Mouse (Mus musculus) hindbrain, embryonic 10.5 days (tissue): ENCODE measurements around the gene Aktip. TPM values are rescaled to one million over a fixed set of nuclear protein-coding genes. Genes with fewer than 3 reads are reported as not detected.

Experiments used
- DNase-seq: peaks from one replicate; pipeline ENCODE4 v3.0.0-alpha.2; 2017; ENCODE audit warnings: low spot score
- H3K27ac ChIP-seq: fragments of 300-500 bp; sonication (generic); 2 replicates; pipeline ENCODE4 v1.5.1; 2016; ENCODE audit warnings: mild to moderate bottlenecking, moderate library complexity
- H3K27me3 ChIP-seq: fragments of 300-500 bp; sonication (generic); 2 replicates; pipeline ENCODE4 v1.6.1; 2016; ENCODE audit warnings: mild to moderate bottlenecking; ENCODE audit not compliant: poor library complexity, insufficient read depth, severe bottlenecking
- H3K36me3 ChIP-seq: fragments of 300-500 bp; sonication (generic); 2 replicates; pipeline ENCODE4 v1.6.1; 2016; ENCODE audit warnings: mild to moderate bottlenecking, moderate library complexity
- H3K4me1 ChIP-seq: fragments of 300-500 bp; sonication (generic); replicated peaks from 2 replicates; pipeline ENCODE4 v1.6.1; 2016; ENCODE audit warnings: mild to moderate bottlenecking
- H3K4me3 ChIP-seq: fragments of 300-500 bp; sonication (generic); 2 replicates; pipeline ENCODE4 v1.5.1; 2016; ENCODE audit warnings: mild to moderate bottlenecking, moderate library complexity
- H3K9me3 ChIP-seq: fragments of 300-500 bp; sonication (generic); 2 replicates; pipeline ENCODE4 v1.6.1; 2016; ENCODE audit warnings: mild to moderate bottlenecking, moderate library complexity
- WGBS: fragments of 180-500 bp; shearing (Covaris S2); methylation state at CpG from one replicate; pipeline ENCODE4 v1.1.7; 2016; 5-methylcytosine and 5-hydroxymethylcytosine counted together
- polyA plus RNA-seq: library from polyadenylated mRNA; unstranded; fragments of >200 nt; fragmentation: Nextera tagmentation; extraction: Ambion mirVana; gene quantifications from 2 replicates; pipeline ENCODE4 v1.2.1, GENCODE M21; 2016

The Aktip gene
- polyA plus RNA-seq, 1 experiment from 2014 or later = 82.4 TPM

DNA sequence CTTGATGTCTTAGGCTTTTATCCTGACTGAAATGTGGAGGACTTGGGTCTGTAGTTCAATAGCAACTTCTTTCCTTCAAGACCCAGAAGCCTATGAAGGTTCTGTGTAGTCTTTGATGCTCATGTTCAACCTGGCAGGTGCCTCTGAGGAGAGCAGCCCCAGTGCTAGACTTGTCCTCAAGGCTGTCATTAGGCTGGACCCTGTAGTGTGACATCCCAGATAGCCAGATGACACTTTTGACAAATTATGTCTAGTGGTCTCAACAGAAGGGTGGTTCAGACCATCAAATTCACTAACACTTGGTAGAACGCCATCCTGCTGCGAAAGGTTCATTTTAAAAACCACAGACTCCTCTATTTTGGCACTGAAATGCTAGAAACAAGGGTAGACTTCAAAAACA lies 13.2 kb upstream of the Aktip start:
- Histone ChIP-seq H3K4me3 (no peak overlapping the region), H3K27ac (no peak overlapping the region), H3K4me1 (0 out of 2 replicates have a peak, but pooled peaks cover 2% of the 10 kb centered on the region), H3K27me3 (no peaks in the 10 kb centered on the region), H3K9me3 (no peaks in the 10 kb centered on the region), H3K36me3 (no peaks in the 10 kb centered on the region)
- no peak for DNase-seq
- 92% methylated on average over 2 of the region's 2 CpGs for WGBS

- no peaks in the 10 kb centered on the region for H3K36me3 ChIP-seq
- H3K27ac ChIP-seq = no peak overlapping the region
- H3K9me3 ChIP-seq = no peaks in the 10 kb centered on the region
- no peak for DNase-seq
- 0 out of 2 replicates have a peak, but pooled peaks cover 2% of the 10 kb centered on the region for H3K4me1 ChIP-seq
- no peak overlapping the region for H3K4me3 ChIP-seq
- WGBS = 87% methylated on average over 3 of the region's 3 CpGs
- H3K27me3 ChIP-seq = no peaks in the 10 kb centered on the region
These were observed 9.9 kb upstream of the Aktip start for GRCm38 (mm10) chr8:91209658-91210057.

- no peaks in the 10 kb centered on the region for H3K9me3 ChIP-seq
- H3K27ac ChIP-seq = no peak overlapping the region
- no peaks in the 10 kb centered on the region for H3K27me3 ChIP-seq
- no peak overlapping the region for H3K4me3 ChIP-seq
- no peaks in the 10 kb centered on the region for H3K4me1 ChIP-seq
- no peak for DNase-seq
- WGBS = 74% methylated on average over 2 of the region's 2 CpGs
- no peaks in the 10 kb centered on the region for H3K36me3 ChIP-seq
These were observed 7.9 kb upstream of the Aktip start for GRCm38 (mm10) chr8:91207676-91208075.

- WGBS = 84% methylated on average over 6 of the region's 6 CpGs
- H3K27me3 ChIP-seq = no peaks in the 10 kb centered on the region
- H3K4me3 ChIP-seq = no peak overlapping the region
- no peaks in the 10 kb centered on the region for H3K9me3 ChIP-seq
- H3K27ac ChIP-seq = no peak overlapping the region
- H3K36me3 ChIP-seq = no peaks in the 10 kb centered on the region
- no peak for DNase-seq
- no peaks in the 10 kb centered on the region for H3K4me1 ChIP-seq
These were observed 6.1 kb upstream of the Aktip start for GRCm38 (mm10) chr8:91205897-91206296.

- no peaks in the 10 kb centered on the region for H3K4me1 ChIP-seq
- H3K4me3 ChIP-seq = no peak overlapping the region
- H3K36me3 ChIP-seq = no peaks in the 10 kb centered on the region
- H3K9me3 ChIP-seq = no peaks in the 10 kb centered on the region
- no peaks in the 10 kb centered on the region for H3K27me3 ChIP-seq
- no peak overlapping the region for H3K27ac ChIP-seq
- DNase-seq = no peak
- WGBS = 90% methylated on average over 2 of the region's 2 CpGs
These were observed 1.4 kb upstream of the Aktip start for GRCm38 (mm10) chr8:91201184-91201583.

- H3K27ac ChIP-seq = no peak overlapping the region
- no peaks in the 10 kb centered on the region for H3K4me1 ChIP-seq
- WGBS = 81% methylated on average over 3 of the region's 3 CpGs
- H3K9me3 ChIP-seq = no peaks in the 10 kb centered on the region
- peaks cover 14% of the 10 kb centered on the region for H3K27me3 ChIP-seq
- H3K36me3 ChIP-seq = no peaks in the 10 kb centered on the region
- DNase-seq = no peak
- H3K4me3 ChIP-seq = no peak overlapping the region
These were observed 1.7 kb downstream of the Aktip start for GRCm38 (mm10) chr8:91198036-91198435.

DNA sequence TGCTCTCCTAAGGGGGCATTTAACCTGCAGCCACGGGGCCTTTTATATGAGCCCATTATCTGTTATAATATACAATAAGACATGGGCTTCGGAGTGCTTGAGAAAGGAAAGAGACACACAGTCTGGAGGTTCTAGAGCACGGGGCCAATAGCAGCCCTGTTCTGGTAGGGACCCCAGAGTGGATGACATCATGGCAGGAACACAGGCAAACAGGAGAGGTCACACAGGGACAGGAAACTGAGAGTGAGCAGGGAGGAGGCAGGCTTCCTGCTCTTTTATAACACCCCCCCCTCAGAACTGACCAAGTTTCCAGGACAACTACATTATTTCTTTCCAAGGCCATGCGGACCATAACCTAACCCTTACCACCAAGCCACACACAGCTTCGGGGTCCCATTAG lies 2.5 kb downstream of the Aktip start:
- DNase-seq = no peak
- WGBS = 90% methylated on average over 5 of the region's 5 CpGs
- H3K27ac ChIP-seq = no peak overlapping the region

DNA sequence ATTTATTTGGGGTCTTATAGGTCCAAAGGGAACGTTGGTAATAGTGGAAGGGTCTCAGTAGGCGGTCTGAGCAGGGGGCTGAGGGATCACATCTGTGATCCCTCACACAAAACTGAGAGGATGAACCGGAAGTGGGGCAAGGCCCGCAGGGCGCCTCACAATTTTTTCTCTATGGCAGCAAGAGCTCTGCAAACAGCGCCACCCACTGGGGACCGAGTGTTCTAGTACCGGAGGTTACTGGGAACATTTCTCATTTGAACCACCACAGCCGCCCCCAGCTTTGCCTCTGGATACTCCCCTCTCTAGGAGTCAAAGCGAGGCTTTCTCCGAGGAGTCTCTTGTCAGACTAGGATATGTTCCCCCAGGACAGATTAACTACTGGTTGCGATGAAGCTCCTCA lies 3.1 kb downstream of the Aktip start:
- 84% methylated on average over 12 of the region's 12 CpGs for WGBS
- Histone ChIP-seq H3K27me3 (peaks cover 28% of the 10 kb centered on the region), H3K4me3 (no peak overlapping the region), H3K9me3 (no peaks in the 10 kb centered on the region), H3K36me3 (no peaks in the 10 kb centered on the region), H3K27ac (no peak overlapping the region), H3K4me1 (no peaks in the 10 kb centered on the region)
- DNase-seq = no peak

More for the DNA sequence above, 2.5 kb downstream of the Aktip start:
- H3K4me1 ChIP-seq = no peaks in the 10 kb centered on the region
- H3K9me3 ChIP-seq = no peaks in the 10 kb centered on the region
- H3K4me3 ChIP-seq = no peak overlapping the region
- H3K36me3 ChIP-seq = no peaks in the 10 kb centered on the region
- peaks cover 22% of the 10 kb centered on the region for H3K27me3 ChIP-seq

- Histone ChIP-seq H3K4me3 (no peak overlapping the region), H3K27me3 (peaks cover 44% of the 10 kb centered on the region), H3K9me3 (no peaks in the 10 kb centered on the region), H3K36me3 (no peaks in the 10 kb centered on the region), H3K27ac (no peak overlapping the region), H3K4me1 (peaks cover 9% of the 10 kb centered on the region)
- no peak for DNase-seq
- 87% methylated on average over 2 of the region's 2 CpGs for WGBS
These were observed 5.7 kb downstream of the Aktip start for GRCm38 (mm10) chr8:91194081-91194480.

DNA sequence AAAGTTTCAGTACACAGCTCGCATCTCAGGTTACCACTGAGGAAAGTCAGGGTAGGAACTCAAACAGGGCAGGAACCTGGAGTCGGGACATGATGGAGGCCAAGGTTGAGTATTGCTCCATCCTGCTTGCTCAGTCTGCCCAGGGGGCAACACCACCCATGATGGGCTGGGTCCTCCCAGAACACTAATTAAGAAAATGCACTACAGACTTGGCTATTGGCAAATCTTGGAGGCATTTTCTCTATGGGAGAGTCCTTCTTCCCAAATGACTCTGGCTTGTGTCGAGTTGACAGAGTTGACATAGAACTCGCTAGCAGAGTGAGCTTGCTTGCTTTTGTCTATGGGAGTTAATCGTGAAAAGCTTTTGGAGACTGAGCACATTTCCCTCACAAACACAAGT lies 6.8 kb downstream of the Aktip start:
- Histone ChIP-seq H3K36me3 (no peaks in the 10 kb centered on the region), H3K4me1 (peaks cover 9% of the 10 kb centered on the region), H3K27me3 (peaks cover 55% of the 10 kb centered on the region), H3K4me3 (no peak overlapping the region), H3K9me3 (no peaks in the 10 kb centered on the region), H3K27ac (no peak overlapping the region)
- DNase-seq = no peak
- WGBS = 89% methylated on average over 5 of the region's 5 CpGs

DNA sequence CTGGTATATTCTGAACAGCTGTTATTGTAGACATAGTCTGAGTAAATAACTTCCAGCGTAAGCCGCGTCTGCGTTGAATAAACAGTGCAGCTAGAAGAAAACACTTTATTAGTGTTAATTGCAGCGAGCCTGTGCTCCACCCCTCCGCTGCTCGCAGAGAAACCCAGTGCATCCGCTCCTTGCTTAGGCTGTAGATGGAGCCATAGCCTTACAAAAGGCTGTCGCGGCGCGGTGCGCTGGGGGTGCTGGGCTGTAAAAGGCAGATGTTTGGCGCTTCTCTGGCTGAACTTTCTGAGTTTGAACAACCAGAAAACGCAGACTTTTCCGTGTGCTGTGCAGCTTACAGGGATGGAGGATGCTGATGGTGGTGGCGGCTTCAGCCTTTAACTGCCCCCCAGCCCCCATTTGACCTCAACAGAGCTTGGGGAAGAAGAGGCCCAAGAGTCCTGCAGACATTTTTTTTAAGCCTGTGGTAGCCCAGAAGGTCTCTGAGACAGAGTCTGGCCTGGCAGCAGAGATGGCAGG lies 8.9 kb downstream of the Aktip start:
- H3K27ac ChIP-seq = peak overlapping the region; percentile 65
- H3K36me3 ChIP-seq = no peaks in the 10 kb centered on the region
- peaks cover 9% of the 10 kb centered on the region for H3K4me1 ChIP-seq
- peaks cover 56% of the 10 kb centered on the region for H3K27me3 ChIP-seq
- peak; percentile 78 for DNase-seq
- H3K4me3 ChIP-seq = peak overlapping the region; percentile 32
- H3K9me3 ChIP-seq = no peaks in the 10 kb centered on the region
- WGBS = 10% methylated on average over 17 of the region's 17 CpGs

- DNase-seq = no peak
- Histone ChIP-seq H3K36me3 (no peaks in the 10 kb centered on the region), H3K4me3 (no peak overlapping the region), H3K27ac (no peak overlapping the region), H3K9me3 (peaks cover 14% of the 10 kb centered on the region), H3K27me3 (peaks cover 42% of the 10 kb centered on the region), H3K4me1 (peaks cover 9% of the 10 kb centered on the region)
- 74% methylated on average over 11 of the region's 11 CpGs for WGBS
These were observed 11.6 kb downstream of the Aktip start for GRCm38 (mm10) chr8:91188152-91188551.

DNA sequence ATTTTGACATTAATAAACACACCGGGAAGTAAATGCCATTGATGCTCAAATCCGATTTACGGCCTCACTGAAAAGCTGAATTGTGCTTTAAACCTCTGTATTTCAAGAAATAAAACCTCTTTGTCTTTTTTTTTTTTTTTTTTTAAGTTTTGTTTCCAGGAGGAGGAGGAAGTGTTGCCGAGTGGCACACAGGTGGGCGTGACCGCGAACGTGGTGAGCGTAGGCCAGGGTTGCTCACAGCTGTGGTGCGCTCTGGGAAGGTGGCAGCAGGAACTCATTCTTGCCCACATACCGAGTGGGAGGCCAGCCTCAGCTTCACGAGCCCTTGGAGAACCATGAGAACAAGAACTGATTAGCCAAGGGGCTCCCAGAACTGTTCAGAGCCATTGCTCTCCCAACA lies 13.4 kb downstream of the Aktip start:
- peaks cover 14% of the 10 kb centered on the region for H3K9me3 ChIP-seq
- no peak overlapping the region for H3K4me3 ChIP-seq
- no peak for DNase-seq
- H3K4me1 ChIP-seq = peaks cover 9% of the 10 kb centered on the region
- no peaks in the 10 kb centered on the region for H3K36me3 ChIP-seq
- peaks cover 27% of the 10 kb centered on the region for H3K27me3 ChIP-seq
- 85% methylated on average over 12 of the region's 12 CpGs for WGBS
- no peak overlapping the region for H3K27ac ChIP-seq

GRCm38 (mm10) chr8:91177708-91178107 lies 22.1 kb downstream of the Aktip start:
- no peaks in the 10 kb centered on the region for H3K36me3 ChIP-seq
- no peaks in the 10 kb centered on the region for H3K9me3 ChIP-seq
- no peak overlapping the region for H3K4me3 ChIP-seq
- no peak overlapping the region for H3K27ac ChIP-seq
- H3K27me3 ChIP-seq = peaks cover 15% of the 10 kb centered on the region; the same call in 1 of the 2 replicates
- DNase-seq = no peak
- H3K4me1 ChIP-seq = no peaks in the 10 kb centered on the region; the same call in 1 of the 2 replicates
- WGBS = 50% methylated on average over 1 of the region's 1 CpGs
